Mouse (Mus musculus) liver, adult 2 months (tissue): Measurements from ENCODE around the gene Ccdc12.

Experiments used
- CTCF ChIP-seq: fragments of 200-500 bp; IDR thresholded peaks from 2 replicates; pipeline ENCODE4 v1.5.1; 2011; ENCODE audit warnings: low read depth, low read length, control low read depth
- POLR2A ChIP-seq: fragments of 200-500 bp; IDR thresholded peaks from 2 replicates; pipeline ENCODE4 v1.6.1; 2011; ENCODE audit warnings: low read length, control low read depth; ENCODE audit not compliant: insufficient read depth; ENCODE audit errors: extremely low read depth

GRCm38 (mm10) chr9:110699574-110699973, 43.3 kb downstream of the Ccdc12 start:
- no peak for TF ChIP-seq CTCF
- TF ChIP-seq POLR2A: no peak
